Comparison of ENCODE assay signal across 21 mouse cellular contexts in genomic region chr6:134695625-134696024, GRCm38 (mm10). TPM values are rescaled to one million over a fixed set of nuclear protein-coding genes. Genes with fewer than 3 reads are reported as not detected.
DNase-seq lines count a peak whose midpoint lies in the region; ATAC-seq and TF ChIP-seq lines count a peak whose summit lies in the region.
"Had no signal": no experiment of that assay in that cellular context is flagged by ENCODE, and none has a peak within 500 bp of the region (broad histone marks: within the 10 kb centered on the region; RNA-seq: fewer than 3 reads in every experiment).

No protein-coding gene starts in this region.

- no peak for TF ChIP-seq CTCF in forebrain, postnatal 0 days (IDR thresholded peaks at IDR 0.05; ENCODE audit: low read depth)

- no peak overlapping the region for H3K9ac ChIP-seq in forebrain, postnatal 0 days
- H3K9ac ChIP-seq in forebrain, embryonic 12.5 days: no peak overlapping the region
- H3K9ac ChIP-seq in limb, embryonic 15.5 days: no peak overlapping the region
- no peak overlapping the region for H3K9ac ChIP-seq in midbrain, embryonic 16.5 days (ENCODE audit: low read depth, low read length)
- H3K9ac ChIP-seq: forebrain, embryonic 15.5 days; heart, embryonic 12.5 days; hindbrain, embryonic 14.5 days; liver, embryonic 15.5 days; neural tube, embryonic 15.5 days; stomach, embryonic 15.5 days had no signal

- no peaks in the 10 kb centered on the region for H3K36me3 ChIP-seq in forebrain, postnatal 0 days (ENCODE audit: insufficient read depth)
- no peaks in the 10 kb centered on the region for H3K36me3 ChIP-seq in forebrain, embryonic 12.5 days (replicated peaks)
- H3K36me3 ChIP-seq in limb, embryonic 15.5 days: no peaks in the 10 kb centered on the region
- H3K36me3 ChIP-seq in midbrain, embryonic 16.5 days (ENCODE audit: control insufficient read depth, insufficient read depth, low read length): no peaks in the 10 kb centered on the region
- H3K36me3 ChIP-seq: forebrain, embryonic 15.5 days; heart, embryonic 12.5 days; liver, embryonic 15.5 days; midbrain, embryonic 10.5 days; neural tube, embryonic 15.5 days; stomach, embryonic 15.5 days had no signal

- 80% methylated on average over 3 of the region's 3 CpGs for WGBS in forebrain, postnatal 0 days
- WGBS in forebrain, embryonic 12.5 days: 94% methylated on average over 3 of the region's 3 CpGs
- WGBS in limb, embryonic 15.5 days: 38% methylated on average over 3 of the region's 3 CpGs
- 95% methylated on average over 3 of the region's 3 CpGs for WGBS in midbrain, embryonic 16.5 days

- H3K27ac ChIP-seq in forebrain, postnatal 0 days (ENCODE audit: low read depth, low read length): no peak overlapping the region
- no peak overlapping the region for H3K27ac ChIP-seq in forebrain, embryonic 12.5 days
- peak overlapping the region; percentile 83 for H3K27ac ChIP-seq in limb, embryonic 15.5 days
- H3K27ac ChIP-seq in midbrain, embryonic 16.5 days (ENCODE audit: low read length): no peak overlapping the region
- H3K27ac ChIP-seq: forebrain, embryonic 15.5 days; hindbrain, embryonic 14.5 days; liver, embryonic 15.5 days; midbrain, embryonic 10.5 days; neural tube, embryonic 15.5 days; stomach, embryonic 15.5 days had no signal

- no peaks in the 10 kb centered on the region for H3K4me1 ChIP-seq in forebrain, postnatal 0 days (ENCODE audit: insufficient read depth)
- peaks cover 6% of the 10 kb centered on the region; the same call in 1 of the 2 replicates for H3K4me1 ChIP-seq in forebrain, embryonic 12.5 days
- H3K4me1 ChIP-seq in limb, embryonic 15.5 days: peaks cover 21% of the 10 kb centered on the region
- H3K4me1 ChIP-seq in midbrain, embryonic 16.5 days (ENCODE audit: control insufficient read depth, insufficient read depth, low read length): no peaks in the 10 kb centered on the region
- H3K4me1 ChIP-seq: forebrain, embryonic 15.5 days; midbrain, embryonic 10.5 days; neural tube, embryonic 15.5 days; stomach, embryonic 15.5 days had no signal

- H3K4me2 ChIP-seq in forebrain, postnatal 0 days (ENCODE audit: low read depth): no peak overlapping the region
- H3K4me2 ChIP-seq in forebrain, embryonic 12.5 days: no peak overlapping the region
- no peak overlapping the region for H3K4me2 ChIP-seq in limb, embryonic 15.5 days
- no peak overlapping the region for H3K4me2 ChIP-seq in midbrain, embryonic 16.5 days (ENCODE audit: low read length)
- H3K4me2 ChIP-seq: forebrain, embryonic 15.5 days; heart, embryonic 12.5 days; hindbrain, embryonic 14.5 days; liver, embryonic 15.5 days; neural tube, embryonic 15.5 days; stomach, embryonic 15.5 days had no signal

- H3K4me3 ChIP-seq in forebrain, postnatal 0 days (ENCODE audit: low read depth, low read length): no peak overlapping the region
- H3K4me3 ChIP-seq in forebrain, embryonic 12.5 days (replicated peaks): no peak overlapping the region
- H3K4me3 ChIP-seq in limb, embryonic 15.5 days: no peak overlapping the region
- H3K4me3 ChIP-seq in midbrain, embryonic 16.5 days (ENCODE audit: low read depth, low read length): no peak overlapping the region
- H3K4me3 ChIP-seq: forebrain, embryonic 15.5 days; heart, embryonic 12.5 days; liver, embryonic 15.5 days; midbrain, embryonic 10.5 days; neural tube, embryonic 15.5 days; stomach, embryonic 15.5 days had no signal

- no peaks in the 10 kb centered on the region for H3K9me3 ChIP-seq in forebrain, postnatal 0 days (ENCODE audit: low read length)
- no peaks in the 10 kb centered on the region for H3K9me3 ChIP-seq in forebrain, embryonic 12.5 days
- no peaks in the 10 kb centered on the region for H3K9me3 ChIP-seq in limb, embryonic 15.5 days
- H3K9me3 ChIP-seq in midbrain, embryonic 16.5 days (replicated peaks; ENCODE audit: control insufficient read depth, low read length, poor library complexity, severe bottlenecking): no peaks in the 10 kb centered on the region
- H3K9me3 ChIP-seq: forebrain, embryonic 15.5 days; heart, embryonic 12.5 days; liver, embryonic 15.5 days; midbrain, embryonic 10.5 days; neural tube, embryonic 15.5 days; stomach, embryonic 15.5 days had no signal

- ATAC-seq in forebrain, postnatal 0 days: 0 out of 2 replicates have a peak, but pooled peaks have one; percentile 28
- no peak for ATAC-seq in forebrain, embryonic 12.5 days (ENCODE audit: low FRiP score)
- peak; percentile 55; the same call in 1 of the 2 replicates for ATAC-seq in limb, embryonic 15.5 days (ENCODE audit: insufficient number of reproducible peaks, low FRiP score, low TSS enrichment, low read depth)
- no peak for ATAC-seq in midbrain, embryonic 16.5 days
- ATAC-seq: CD4-positive, CD25-positive, alpha-beta regulatory T cell, adult 4 months; forebrain, embryonic 15.5 days; inflammation-experienced regulatory T-cells, adult 6 months had no signal

- no peaks in the 10 kb centered on the region for H3K27me3 ChIP-seq in forebrain, postnatal 0 days (ENCODE audit: insufficient read depth, low read length)
- H3K27me3 ChIP-seq in forebrain, embryonic 12.5 days: no peaks in the 10 kb centered on the region
- H3K27me3 ChIP-seq in limb, embryonic 15.5 days: no peaks in the 10 kb centered on the region
- no peaks in the 10 kb centered on the region for H3K27me3 ChIP-seq in midbrain, embryonic 16.5 days (ENCODE audit: control insufficient read depth, insufficient read depth, low read depth, low read length)
- H3K27me3 ChIP-seq: forebrain, embryonic 15.5 days; heart, embryonic 12.5 days; liver, embryonic 15.5 days; neural tube, embryonic 15.5 days; stomach, embryonic 15.5 days had no signal

- DNase-seq in forebrain, postnatal 0 days: no peak
- peak; percentile 46 to 60 for DNase-seq in lung, adult 18-20 months
- DNase-seq in lung, postnatal 14 days: no peak
- peak; percentile 74 for DNase-seq in NIH3T3 (ENCODE audit: low read depth)
- no peak for DNase-seq in kidney, postnatal 10 days
- DNase-seq: layer of hippocampus, postnatal 36 days; liver; right cerebral cortex, adult 18-20 months; thymus, adult 2 months had no signal

RNA-seq across cellular contexts. Expression of gene Borcs5, which starts 56.3 kb away (rescaled TPM):
- 37.4 and 41.2 TPM in 2 replicates for total RNA-seq in forebrain, postnatal 0 days (2014; rRNA removed)
- polyA plus RNA-seq in forebrain, postnatal 0 days (2015; fragmentation: Nextera tagmentation; extraction: Ambion mirVana): 42.6 and 44.2 TPM in 2 replicates
- 34.4 and 35.8 TPM in 2 replicates for polyA plus RNA-seq in forebrain, embryonic 12.5 days (2016; fragmentation: Nextera tagmentation; extraction: Ambion mirVana)
- 20.9 and 21.0 TPM in 2 replicates for polyA plus RNA-seq in limb, embryonic 15.5 days (2015; fragmentation: Nextera tagmentation; extraction: Ambion mirVana)
- polyA plus RNA-seq in midbrain, embryonic 16.5 days (2015; fragmentation: Nextera tagmentation; extraction: Ambion mirVana): 45.3 and 46.2 TPM in 2 replicates

Comparison
In these comparisons a context has a peak if more than half of its experiments do, and no peak if none do; other contexts are left out.
1. ATAC-seq: peak in forebrain, postnatal 0 days (single experiment) and limb, embryonic 15.5 days (single experiment); none in forebrain, embryonic 12.5 days (single experiment) and midbrain, embryonic 16.5 days (single experiment).
2. DNase-seq: peak in lung, adult 18-20 months (2 of 2) and NIH3T3 (single experiment); none in forebrain, postnatal 0 days (single experiment), lung, postnatal 14 days (single experiment) and kidney, postnatal 10 days (single experiment).